Mouse (Mus musculus): ENCODE results near the gene H2-Q1.

DNA sequence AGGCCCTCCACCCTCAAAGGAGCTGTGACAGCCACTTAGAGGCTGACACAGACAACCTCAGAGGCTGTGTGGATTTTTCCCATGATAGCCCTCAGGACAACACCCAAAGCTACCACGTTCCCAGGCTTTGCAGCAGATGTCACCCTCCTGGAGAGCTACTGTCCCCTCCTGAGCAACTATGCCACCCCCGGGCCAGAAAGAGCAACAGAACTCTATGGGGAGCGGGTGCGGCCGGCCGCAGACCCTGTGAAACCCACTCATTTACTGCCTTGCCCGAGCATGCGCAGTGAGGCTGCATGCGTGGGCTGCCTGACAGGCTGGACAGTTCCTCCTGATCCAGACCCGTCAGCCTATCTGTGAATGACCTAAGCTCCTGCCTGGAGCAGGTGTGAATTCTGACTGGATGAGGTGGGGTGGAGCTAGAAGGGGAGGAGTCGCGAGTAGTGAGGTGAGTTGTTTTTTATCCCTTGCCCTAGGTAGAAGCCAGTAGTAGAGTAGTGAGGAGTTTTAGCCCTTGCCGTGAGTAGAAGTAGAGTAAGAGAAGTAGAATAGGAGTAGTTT, 43.8 kb upstream of the H2-Q1 start:
- TF ChIP-seq CTCF (IDR thresholded peaks at IDR 0.05) (no peak), EP300 (IDR thresholded peaks at IDR 0.05) (no peak)

Data from lung, postnatal 0 days (tissue).